Comparison of ENCODE assay signal across 15 mouse cellular contexts in the genomic region with DNA sequence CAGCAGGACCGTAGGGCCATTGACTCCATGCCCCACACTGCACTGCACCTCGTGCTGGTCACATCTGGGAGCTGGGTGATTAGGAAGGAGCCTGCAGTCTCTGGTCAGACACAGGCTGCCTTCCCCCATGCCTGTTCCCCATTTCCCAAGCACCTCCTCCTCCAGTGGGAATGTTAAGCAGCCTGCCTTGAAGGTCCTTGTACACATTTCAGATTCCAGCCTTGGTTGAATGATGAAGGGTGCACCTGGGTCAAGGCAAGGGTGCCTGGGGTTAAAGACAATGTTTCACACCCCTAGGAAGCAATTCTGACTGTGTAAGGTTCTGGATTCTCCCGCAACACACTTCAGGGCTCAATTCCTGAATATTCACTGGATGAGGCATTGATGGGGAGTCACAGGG. TPM values are rescaled to one million over a fixed set of nuclear protein-coding genes. Genes with fewer than 3 reads are reported as not detected.
"Had no signal": no experiment of that assay in that cellular context is flagged by ENCODE, and none has a peak within 500 bp of the region (broad histone marks: within the 10 kb centered on the region; RNA-seq: fewer than 3 reads in every experiment).

No protein-coding gene starts in this region.

- DNase-seq: kidney, adult 11 months; kidney, postnatal 36 days; layer of hippocampus, adult 9-11 months; layer of hippocampus, postnatal 36 days; midbrain, embryonic 14.5 days; right cerebral cortex, postnatal 4 days; spleen, adult 18-20 months; thymus, postnatal 36 days had no signal

- H3K27me3 ChIP-seq: liver, embryonic 12.5 days; neural tube, embryonic 12.5 days had no signal

- H3K27ac ChIP-seq: hindbrain, postnatal 0 days; limb, embryonic 10.5 days; liver, embryonic 12.5 days; midbrain, embryonic 10.5 days; neural tube, embryonic 12.5 days had no signal

- H3K4me3 ChIP-seq: limb, embryonic 10.5 days; liver, embryonic 12.5 days; midbrain, embryonic 10.5 days; neural tube, embryonic 12.5 days had no signal

- H3K4me1 ChIP-seq: limb, embryonic 10.5 days; neural tube, embryonic 12.5 days had no signal

- H3K36me3 ChIP-seq: limb, embryonic 10.5 days; liver, embryonic 12.5 days; midbrain, embryonic 10.5 days; neural tube, embryonic 12.5 days had no signal

RNA-seq across cellular contexts. Expression of a gene that starts 1.4 kb away (rescaled TPM):
- polyA plus RNA-seq: hindbrain, postnatal 0 days; kidney, embryonic 14.5 days; limb, embryonic 10.5 days; midbrain, embryonic 10.5 days; midbrain, embryonic 14.5 days; neural tube, embryonic 12.5 days; stomach, embryonic 14.5 days had no signal
